Mouse (Mus musculus) G1E (cell line): ENCODE data around the gene Syce3.

Experiments used
- CTCF ChIP-seq: IDR thresholded peaks from 2 replicates; pipeline ENCODE4 v1.5.1; 2012; ENCODE audit warnings: low read depth, low read length, inconsistent platforms, mixed read lengths
- GATA1 ChIP-seq: IDR thresholded peaks from 2 replicates; pipeline ENCODE4 v1.6.1; 2012; ENCODE audit warnings: borderline replicate concordance, low read length, inconsistent platforms, mixed read lengths
- GATA2 ChIP-seq: IDR thresholded peaks from 2 replicates; pipeline ENCODE4 v1.6.1; 2012; ENCODE audit warnings: low read depth, low read length, inconsistent platforms, borderline replicate concordance
- POLR2AphosphoS5 ChIP-seq: IDR thresholded peaks from 2 replicates; pipeline ENCODE4 v1.6.1; 2012; ENCODE audit warnings: low read depth, low read length, inconsistent platforms; ENCODE audit not compliant: insufficient replicate concordance

DNA sequence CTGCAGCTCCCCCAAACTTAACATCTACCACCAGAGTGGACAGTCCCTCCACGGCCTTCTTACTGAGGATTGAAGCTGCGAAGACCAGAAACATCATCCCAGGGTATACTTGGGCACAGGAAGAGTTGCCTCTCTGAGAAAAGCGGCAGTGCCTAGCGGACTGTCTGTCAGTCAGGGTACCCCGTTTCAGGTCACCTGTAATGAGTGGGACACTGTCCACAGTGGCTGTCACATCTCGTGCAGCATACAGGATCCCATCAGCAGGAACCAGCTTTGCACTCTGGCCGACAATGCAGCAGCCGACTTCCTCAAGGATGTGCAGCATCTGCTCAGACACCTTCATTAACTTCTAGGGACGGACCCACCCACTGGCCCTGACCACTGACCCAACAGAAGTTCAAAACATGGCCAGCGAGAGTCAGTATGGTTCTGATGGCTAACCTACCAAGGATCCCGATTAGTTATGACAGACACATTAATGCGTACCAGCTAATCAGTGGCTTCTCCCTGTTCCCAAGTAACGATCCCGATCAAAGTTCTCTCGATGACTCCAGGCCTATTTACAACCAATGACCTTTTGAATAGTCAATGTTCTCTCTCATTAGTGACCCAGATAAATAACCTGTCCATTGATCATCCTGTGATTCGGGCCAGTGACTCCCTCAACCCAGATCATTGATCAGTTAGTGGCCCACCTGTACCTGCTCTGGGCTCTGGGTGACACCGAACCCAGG lies 35.3 kb downstream of the Syce3 start:
- no peak for TF ChIP-seq CTCF
- TF ChIP-seq POLR2AphosphoS5: no peak
- TF ChIP-seq GATA1: no peak
- TF ChIP-seq GATA2: no peak
